Mouse (Mus musculus): ENCODE data around the gene Magi2. TPM values are rescaled to one million over a fixed set of nuclear protein-coding genes. Genes with fewer than 3 reads are reported as not detected.

Gene Magi2
- polyA plus RNA-seq, 1 experiment: 0.79 TPM

DNA sequence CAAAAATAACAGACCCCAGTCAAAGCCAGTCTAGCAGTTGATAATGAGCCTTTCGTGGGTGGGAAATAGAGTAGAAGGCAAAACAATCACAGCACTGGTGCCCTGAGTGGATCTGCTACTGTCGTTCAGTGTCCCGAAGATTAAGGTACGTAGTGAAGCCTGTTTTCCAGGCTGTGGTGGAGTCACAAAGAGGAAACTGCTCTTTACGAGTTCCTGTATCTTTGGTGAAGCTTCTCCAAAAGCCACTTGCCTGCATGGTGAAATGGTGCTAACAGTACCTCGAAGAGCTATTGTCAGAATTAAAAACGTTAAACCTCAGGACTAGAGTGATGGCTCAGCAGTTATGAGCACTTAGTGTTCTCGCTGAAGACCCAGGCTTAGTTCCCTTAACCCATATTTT, 674.8 kb downstream of the Magi2 start:
- H3K27ac ChIP-seq (ENCODE audit: insufficient read depth, low read length): no peak overlapping the region
- no peaks in the 10 kb centered on the region for H3K36me3 ChIP-seq (ENCODE audit: control insufficient read depth, insufficient read depth, low read length)
- TF ChIP-seq CTCF (IDR thresholded peaks at IDR 0.05; ENCODE audit: extremely low read depth, insufficient read depth, insufficient read length, insufficient replicate concordance) (no peak), POLR2A (IDR thresholded peaks at IDR 0.05; ENCODE audit: low read depth, low read length) (no peak)
- no peaks in the 10 kb centered on the region for H3K27me3 ChIP-seq (ENCODE audit: control insufficient read depth, insufficient read depth, low read length)
- H3K4me1 ChIP-seq (ENCODE audit: control insufficient read depth, insufficient read depth, insufficient read length): no peaks in the 10 kb centered on the region
- 65% methylated on average over 8 of the region's 8 CpGs for WGBS
- DNase-seq (ENCODE audit: low read depth in 1 of 2, low spot score in 2 of 2): no peak
- no peak overlapping the region for H3K4me3 ChIP-seq (ENCODE audit: extremely low read depth, insufficient read depth, insufficient read length)

DNA sequence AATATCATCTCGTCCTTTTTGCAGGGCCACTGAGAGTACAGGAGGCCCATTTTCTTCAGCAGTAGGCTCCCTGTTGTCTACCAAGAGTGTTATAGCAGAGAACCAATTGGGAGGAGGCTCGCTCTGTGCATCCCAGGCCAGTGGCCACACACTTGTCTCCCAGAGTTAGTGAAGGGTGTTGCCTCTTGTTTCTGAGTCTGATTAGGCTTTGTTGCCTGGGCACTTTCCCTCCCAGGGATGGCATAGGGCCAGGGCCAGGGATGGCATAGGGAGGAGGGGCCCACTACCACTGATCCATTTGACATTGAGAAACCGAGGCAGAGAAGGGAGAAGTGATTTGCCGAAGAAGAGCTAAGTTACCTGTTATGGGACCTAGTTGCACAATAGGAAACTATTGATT, 679.8 kb downstream of the Magi2 start:
- no peaks in the 10 kb centered on the region for H3K36me3 ChIP-seq (ENCODE audit: control insufficient read depth, insufficient read depth, low read length)
- 85% methylated on average over 4 of the region's 4 CpGs for WGBS
- no peak for DNase-seq (ENCODE audit: low read depth in 1 of 2, low spot score in 2 of 2)
- no peaks in the 10 kb centered on the region; the same call in 1 of the 2 replicates for H3K27me3 ChIP-seq (ENCODE audit: control insufficient read depth, insufficient read depth, low read length)
- TF ChIP-seq CTCF (IDR thresholded peaks at IDR 0.05; ENCODE audit: extremely low read depth, insufficient read depth, insufficient read length, insufficient replicate concordance) (no peak), POLR2A (IDR thresholded peaks at IDR 0.05; ENCODE audit: low read depth, low read length) (no peak)
- no peaks in the 10 kb centered on the region for H3K4me1 ChIP-seq (ENCODE audit: control insufficient read depth, insufficient read depth, insufficient read length)
- H3K27ac ChIP-seq (ENCODE audit: insufficient read depth, low read length): no peak overlapping the region
- no peak overlapping the region for H3K4me3 ChIP-seq (ENCODE audit: extremely low read depth, insufficient read depth, insufficient read length)

DNA sequence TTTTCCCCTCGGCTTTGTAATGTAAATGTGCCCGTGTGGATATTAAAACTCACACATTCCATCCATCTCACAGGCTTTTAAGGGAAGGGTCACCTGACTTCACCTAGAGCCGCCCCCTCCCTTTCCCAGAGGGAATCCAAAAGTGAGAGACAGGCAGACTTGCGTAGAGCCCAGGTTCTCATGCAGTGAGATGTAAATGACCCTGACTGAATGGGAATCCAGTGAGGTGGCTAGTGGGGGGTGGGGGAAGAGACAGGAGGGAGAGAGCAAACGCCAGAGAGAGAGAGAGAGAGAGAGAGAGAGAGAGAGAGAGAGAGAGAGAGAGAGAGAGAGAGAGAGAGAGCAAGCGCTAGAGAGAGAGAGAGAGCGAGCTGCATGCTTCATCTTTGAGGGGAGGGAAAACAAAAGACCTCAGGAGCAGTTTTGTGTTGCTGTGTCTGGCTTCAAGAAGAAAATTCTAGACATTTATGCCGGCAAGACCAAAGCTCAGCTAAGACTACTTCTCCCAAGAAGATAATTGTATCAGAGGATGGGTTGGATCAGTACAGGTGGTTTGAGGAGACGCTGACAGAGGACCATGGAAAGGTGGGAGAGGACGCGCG, 680.6 kb downstream of the Magi2 start:
- TF ChIP-seq CTCF (IDR thresholded peaks at IDR 0.05; ENCODE audit: extremely low read depth, insufficient read depth, insufficient read length, insufficient replicate concordance) (no peak), POLR2A (IDR thresholded peaks at IDR 0.05; ENCODE audit: low read depth, low read length) (no peak)
- WGBS: 30% methylated on average over 12 of the region's 12 CpGs
- H3K36me3 ChIP-seq (ENCODE audit: control insufficient read depth, insufficient read depth, low read length): no peaks in the 10 kb centered on the region
- no peak for DNase-seq (ENCODE audit: low read depth in 1 of 2, low spot score in 2 of 2)
- H3K27ac ChIP-seq (ENCODE audit: insufficient read depth, low read length): no peak overlapping the region
- H3K4me1 ChIP-seq (ENCODE audit: control insufficient read depth, insufficient read depth, insufficient read length): no peaks in the 10 kb centered on the region
- no peaks in the 10 kb centered on the region; the same call in 1 of the 2 replicates for H3K27me3 ChIP-seq (ENCODE audit: control insufficient read depth, insufficient read depth, low read length)
- no peak overlapping the region for H3K4me3 ChIP-seq (ENCODE audit: extremely low read depth, insufficient read depth, insufficient read length)

DNA sequence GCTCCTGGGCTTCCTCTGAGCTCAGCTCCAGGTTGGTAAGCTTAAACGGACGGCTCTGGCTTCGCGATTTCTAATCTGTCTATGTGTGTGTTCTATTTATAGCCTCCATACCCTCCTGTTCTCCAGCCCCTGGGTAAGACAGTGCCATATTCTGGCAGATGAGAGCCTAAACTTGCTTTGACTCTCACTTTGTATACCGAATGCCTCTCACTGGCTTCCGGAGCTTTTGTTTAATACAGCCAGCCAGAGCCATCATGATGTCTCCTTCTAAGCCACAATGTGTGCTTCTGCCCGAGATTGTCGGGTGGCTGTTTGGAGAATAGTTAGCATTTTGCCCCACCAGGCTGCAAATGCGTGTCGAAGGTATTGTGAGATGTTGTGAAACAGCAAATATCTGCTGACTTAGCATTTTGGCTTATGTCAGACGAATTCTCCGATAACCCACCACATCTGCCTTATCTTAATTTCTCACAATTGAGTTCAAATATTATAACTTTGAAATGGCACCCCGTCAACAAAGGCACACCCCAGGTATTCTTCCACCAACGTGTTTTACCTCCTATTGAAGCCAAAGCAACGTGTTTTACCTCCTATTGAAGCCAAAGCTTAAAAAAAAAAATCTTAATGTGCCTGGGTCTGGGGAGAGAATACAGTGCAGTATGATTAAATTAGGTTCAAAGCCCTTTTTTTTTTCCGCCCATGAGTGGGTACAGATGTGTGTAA, 681.3 kb downstream of the Magi2 start:
- WGBS: 6% methylated on average over 16 of the region's 16 CpGs

DNA sequence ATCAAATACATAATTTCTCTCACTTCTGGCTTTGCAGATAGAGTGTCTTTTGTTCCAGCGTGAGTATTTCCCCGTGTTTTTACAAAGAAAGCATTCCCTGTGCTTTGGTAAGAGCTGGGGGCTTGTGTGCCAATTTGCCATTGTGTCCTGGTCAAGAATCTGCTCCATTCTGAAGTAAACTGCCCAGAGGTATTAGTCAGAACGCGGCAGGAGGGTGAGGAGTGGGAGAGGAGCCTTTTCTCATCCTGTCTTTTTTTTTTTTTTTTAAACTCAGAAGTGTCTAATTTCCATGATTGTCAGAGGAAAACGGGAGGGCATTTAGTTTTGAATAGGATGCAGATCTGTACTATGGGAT, 681.8 kb downstream of the Magi2 start:
- no peaks in the 10 kb centered on the region; the same call in 1 of the 2 replicates for H3K27me3 ChIP-seq (ENCODE audit: control insufficient read depth, insufficient read depth, low read length)
- WGBS: 6% methylated on average over 5 of the region's 5 CpGs
- H3K27ac ChIP-seq (ENCODE audit: insufficient read depth, low read length): no peak overlapping the region
- TF ChIP-seq CTCF (IDR thresholded peaks at IDR 0.05; ENCODE audit: extremely low read depth, insufficient read depth, insufficient read length, insufficient replicate concordance) (no peak), POLR2A (IDR thresholded peaks at IDR 0.05; ENCODE audit: low read depth, low read length) (no peak)
- no peaks in the 10 kb centered on the region for H3K4me1 ChIP-seq (ENCODE audit: control insufficient read depth, insufficient read depth, insufficient read length)
- no peak for DNase-seq (ENCODE audit: low read depth in 1 of 2, low spot score in 2 of 2)
- no peaks in the 10 kb centered on the region for H3K36me3 ChIP-seq (ENCODE audit: control insufficient read depth, insufficient read depth, low read length)
- H3K4me3 ChIP-seq (ENCODE audit: extremely low read depth, insufficient read depth, insufficient read length): no peak overlapping the region

More for the DNA sequence above, 681.3 kb downstream of the Magi2 start:
- no peaks in the 10 kb centered on the region for H3K36me3 ChIP-seq (ENCODE audit: control insufficient read depth, insufficient read depth, low read length)
- no peaks in the 10 kb centered on the region for H3K4me1 ChIP-seq (ENCODE audit: control insufficient read depth, insufficient read depth, insufficient read length)
- H3K27me3 ChIP-seq (ENCODE audit: control insufficient read depth, insufficient read depth, low read length): no peaks in the 10 kb centered on the region; the same call in 1 of the 2 replicates
- no peak for TF ChIP-seq POLR2A (IDR thresholded peaks at IDR 0.05; ENCODE audit: low read depth, low read length)
- TF ChIP-seq CTCF (IDR thresholded peaks at IDR 0.05; ENCODE audit: extremely low read depth, insufficient read depth, insufficient read length, insufficient replicate concordance): no peak
- no peak overlapping the region for H3K4me3 ChIP-seq (ENCODE audit: extremely low read depth, insufficient read depth, insufficient read length)
- H3K27ac ChIP-seq (ENCODE audit: insufficient read depth, low read length): no peak overlapping the region
- DNase-seq (ENCODE audit: low read depth in 1 of 2, low spot score in 2 of 2): no peak

DNA sequence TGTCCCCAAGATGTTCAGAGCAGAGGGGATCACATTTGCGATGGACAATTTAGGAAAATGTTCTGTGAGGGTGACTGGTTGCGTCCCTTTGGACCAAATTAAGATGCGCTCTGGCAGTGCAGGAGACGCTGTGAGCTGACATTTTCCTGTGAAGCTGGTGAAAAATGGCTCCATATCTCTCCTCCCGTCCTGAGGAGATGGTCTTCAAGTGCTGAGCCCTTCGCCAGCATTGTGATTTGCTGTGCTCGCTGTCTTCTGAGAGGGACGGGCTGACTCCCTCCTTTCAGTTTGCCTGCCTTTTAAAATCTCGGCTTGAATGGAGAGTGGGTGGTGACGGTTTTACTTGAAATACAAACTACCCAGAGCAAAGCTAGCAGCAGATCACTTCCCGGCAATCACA, 682.2 kb downstream of the Magi2 start:
- 18% methylated on average over 11 of the region's 11 CpGs for WGBS
- H3K27ac ChIP-seq (ENCODE audit: insufficient read depth, low read length): no peak overlapping the region
- no peaks in the 10 kb centered on the region; the same call in 1 of the 2 replicates for H3K27me3 ChIP-seq (ENCODE audit: control insufficient read depth, insufficient read depth, low read length)
- no peaks in the 10 kb centered on the region for H3K4me1 ChIP-seq (ENCODE audit: control insufficient read depth, insufficient read depth, insufficient read length)
- H3K4me3 ChIP-seq (ENCODE audit: extremely low read depth, insufficient read depth, insufficient read length): no peak overlapping the region
- TF ChIP-seq POLR2A (IDR thresholded peaks at IDR 0.05; ENCODE audit: low read depth, low read length) (no peak), CTCF (IDR thresholded peaks at IDR 0.05; ENCODE audit: extremely low read depth, insufficient read depth, insufficient read length, insufficient replicate concordance) (no peak)
- no peaks in the 10 kb centered on the region for H3K36me3 ChIP-seq (ENCODE audit: control insufficient read depth, insufficient read depth, low read length)
- DNase-seq (ENCODE audit: low read depth in 1 of 2, low spot score in 2 of 2): no peak

DNA sequence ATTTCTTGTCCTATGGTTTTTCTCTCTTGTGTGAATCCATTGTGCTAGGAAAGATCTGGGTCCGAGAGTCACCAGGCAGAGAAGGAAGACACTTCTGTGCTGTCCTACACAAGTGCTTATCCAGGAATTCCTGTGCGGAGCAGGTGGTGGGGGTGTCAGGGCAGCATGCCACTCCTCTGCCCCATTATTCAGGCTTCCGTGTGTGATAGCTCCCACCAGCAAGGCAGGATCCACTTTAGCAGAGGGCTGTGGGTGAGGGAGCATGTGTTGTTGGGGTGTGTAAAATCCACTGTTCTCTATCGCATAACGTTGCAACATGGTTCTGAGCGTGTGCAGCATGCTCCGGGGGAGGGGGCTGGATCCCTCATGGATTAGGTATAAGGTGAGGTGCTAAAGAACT, 682.8 kb downstream of the Magi2 start:
- no peaks in the 10 kb centered on the region for H3K4me1 ChIP-seq (ENCODE audit: control insufficient read depth, insufficient read depth, insufficient read length)
- 83% methylated on average over 7 of the region's 7 CpGs for WGBS
- no peaks in the 10 kb centered on the region; the same call in 1 of the 2 replicates for H3K27me3 ChIP-seq (ENCODE audit: control insufficient read depth, insufficient read depth, low read length)
- H3K27ac ChIP-seq (ENCODE audit: insufficient read depth, low read length): no peak overlapping the region
- no peak overlapping the region for H3K4me3 ChIP-seq (ENCODE audit: extremely low read depth, insufficient read depth, insufficient read length)
- DNase-seq (ENCODE audit: low read depth in 1 of 2, low spot score in 2 of 2): no peak
- H3K36me3 ChIP-seq (ENCODE audit: control insufficient read depth, insufficient read depth, low read length): no peaks in the 10 kb centered on the region
- TF ChIP-seq POLR2A (IDR thresholded peaks at IDR 0.05; ENCODE audit: low read depth, low read length): no peak
- no peak for TF ChIP-seq CTCF (IDR thresholded peaks at IDR 0.05; ENCODE audit: extremely low read depth, insufficient read depth, insufficient read length, insufficient replicate concordance)
